Mouse (Mus musculus) embryonic facial prominence, embryonic 12.5 days (tissue): ENCODE results near the gene Kctd7. TPM values are rescaled to one million over a fixed set of nuclear protein-coding genes. Genes with fewer than 3 reads are reported as not detected.

Source experiments
- ATAC-seq: fragments of 200-750 bp; cut with Nextera tagmentation; 2 replicates; pipeline ENCODE4 v1.8.0; 2017; ENCODE audit not compliant: insufficient number of reproducible peaks, insufficient read depth, low FRiP score, low TSS enrichment
- H3K27ac ChIP-seq: fragments of 300-500 bp; sonication (generic); 2 replicates; pipeline ENCODE4 v1.5.1; 2016; ENCODE audit warnings: mild to moderate bottlenecking
- H3K27me3 ChIP-seq: fragments of 300-500 bp; sonication (generic); 2 replicates; pipeline ENCODE4 v1.6.1; 2016; ENCODE audit warnings: mild to moderate bottlenecking, moderate library complexity
- H3K36me3 ChIP-seq: fragments of 300-500 bp; sonication (generic); 2 replicates; pipeline ENCODE4 v1.6.1; 2016; ENCODE audit warnings: mild to moderate bottlenecking
- H3K4me1 ChIP-seq: fragments of 300-500 bp; sonication (generic); 2 replicates; pipeline ENCODE4 v1.6.1; 2016
- H3K4me2 ChIP-seq: fragments of 300-500 bp; sonication (generic); replicated peaks from 2 replicates; pipeline ENCODE4 v1.6.1; 2016; ENCODE audit warnings: mild to moderate bottlenecking, moderate library complexity
- H3K4me3 ChIP-seq: fragments of 300-500 bp; sonication (generic); 2 replicates; pipeline ENCODE4 v1.5.1; 2016; ENCODE audit warnings: mild to moderate bottlenecking
- H3K9ac ChIP-seq: fragments of 300-500 bp; sonication (generic); 2 replicates; pipeline ENCODE4 v1.6.1; 2016; ENCODE audit warnings: mild to moderate bottlenecking, moderate library complexity
- H3K9me3 ChIP-seq: fragments of 300-500 bp; sonication (generic); 2 replicates; pipeline ENCODE4 v1.6.1; 2016; ENCODE audit warnings: mild to moderate bottlenecking, moderate library complexity
- WGBS: fragments of 180-500 bp; shearing (Covaris S2); methylation state at CpG from one replicate; pipeline ENCODE4 v1.1.7; 2016; 5-methylcytosine and 5-hydroxymethylcytosine counted together
- polyA plus RNA-seq: library from polyadenylated mRNA; unstranded; fragments of >200 nt; fragmentation: Nextera tagmentation; extraction: Ambion mirVana; gene quantifications from 2 replicates; pipeline ENCODE4 v1.2.1, GENCODE M21; 2016

Kctd7 gene
- polyA plus RNA-seq, 1 experiment from 2014 or later = 8.7 TPM

DNA sequence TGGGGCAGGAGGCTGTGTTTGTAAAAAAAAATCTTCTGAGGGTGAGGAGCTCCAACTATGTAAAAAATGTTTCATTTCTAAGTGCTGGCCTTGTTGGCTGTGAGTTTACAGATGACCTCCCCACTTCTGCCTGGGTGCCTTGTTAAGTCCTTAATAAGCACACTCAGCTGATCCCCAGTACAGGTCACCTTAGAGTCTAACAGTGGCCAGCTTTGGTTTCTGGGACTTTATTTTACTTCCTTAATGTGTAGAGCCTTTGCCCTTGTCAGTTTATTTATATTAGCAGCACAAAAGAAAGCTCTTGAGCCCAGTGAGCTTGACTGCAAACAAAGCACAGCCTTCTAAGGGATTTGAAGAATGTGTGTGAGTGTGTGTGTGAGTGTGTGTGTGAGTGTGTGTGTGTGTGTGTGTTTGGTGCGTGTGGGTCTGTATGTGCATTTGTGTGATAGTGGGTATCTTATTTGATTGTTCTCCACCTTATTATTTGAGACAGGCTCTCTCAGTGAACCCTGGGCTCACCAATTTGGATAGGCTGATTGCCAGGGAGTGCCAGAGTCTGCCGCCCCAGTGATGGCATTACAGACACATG, 47.8 kb downstream of the Kctd7 start:
- Histone ChIP-seq H3K27ac (no peak overlapping the region), H3K4me3 (no peak overlapping the region), H3K36me3 (peaks cover 50% of the 10 kb centered on the region), H3K9ac (no peak overlapping the region), H3K27me3 (no peaks in the 10 kb centered on the region), H3K4me2 (no peak overlapping the region), H3K4me1 (peaks cover 4% of the 10 kb centered on the region; the same call in 1 of the 2 replicates), H3K9me3 (no peaks in the 10 kb centered on the region)
- ATAC-seq = no peak
- 70% methylated on average over 2 of the region's 2 CpGs for WGBS

DNA sequence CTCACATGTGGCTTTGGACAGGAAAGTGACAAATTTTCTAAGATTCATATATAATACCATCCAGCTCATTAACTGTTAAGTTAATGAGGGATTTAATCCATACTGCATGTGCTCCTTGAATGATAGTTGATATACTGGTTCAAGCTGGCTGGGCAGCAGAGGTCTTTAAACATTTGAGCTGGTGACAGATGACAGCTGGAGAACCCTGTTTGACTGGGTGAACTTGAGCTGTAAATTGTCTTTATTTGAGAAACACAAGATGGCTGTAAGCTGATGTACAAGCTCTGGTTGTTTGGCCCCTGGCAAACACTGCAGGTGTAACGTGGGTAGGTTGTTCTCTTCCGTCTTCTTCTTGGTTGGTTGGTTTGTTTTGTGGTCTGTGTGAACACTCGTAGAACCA, 49.1 kb downstream of the Kctd7 start:
- Histone ChIP-seq H3K27ac (no peak overlapping the region), H3K4me2 (no peak overlapping the region), H3K4me3 (no peak overlapping the region), H3K9ac (no peak overlapping the region), H3K9me3 (no peaks in the 10 kb centered on the region), H3K36me3 (peaks cover 59% of the 10 kb centered on the region), H3K27me3 (no peaks in the 10 kb centered on the region), H3K4me1 (peaks cover 4% of the 10 kb centered on the region; the same call in 1 of the 2 replicates)
- ATAC-seq = no peak
- WGBS = 84% methylated on average over 3 of the region's 3 CpGs

DNA sequence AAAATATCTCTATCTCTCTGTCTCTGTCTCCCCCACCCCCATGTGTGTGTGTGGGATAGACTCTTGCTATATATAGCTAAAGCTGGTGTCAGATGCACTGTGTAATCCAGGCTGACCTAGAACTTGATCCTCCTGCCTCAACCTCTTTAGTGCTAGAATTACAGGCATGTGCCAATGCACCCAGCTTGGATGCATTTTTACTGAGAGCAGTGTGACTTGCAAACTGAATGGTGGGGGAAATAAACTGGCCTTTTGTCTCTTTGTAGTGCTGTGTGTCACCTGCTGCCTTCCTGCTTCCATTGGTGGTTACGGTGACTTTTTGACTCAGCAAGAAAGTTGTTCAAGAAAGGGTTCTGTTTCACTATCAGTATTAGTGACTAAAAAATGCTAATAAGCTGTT, 51.6 kb downstream of the Kctd7 start:
- Histone ChIP-seq H3K4me3 (no peak overlapping the region), H3K27ac (no peak overlapping the region), H3K27me3 (no peaks in the 10 kb centered on the region), H3K9ac (no peak overlapping the region), H3K9me3 (no peaks in the 10 kb centered on the region), H3K4me1 (peaks cover 4% of the 10 kb centered on the region; the same call in 1 of the 2 replicates), H3K36me3 (peaks cover 49% of the 10 kb centered on the region), H3K4me2 (no peak overlapping the region)
- ATAC-seq = no peak
- 82% methylated on average over 1 of the region's 1 CpGs for whole genome bisulfite sequencing

DNA sequence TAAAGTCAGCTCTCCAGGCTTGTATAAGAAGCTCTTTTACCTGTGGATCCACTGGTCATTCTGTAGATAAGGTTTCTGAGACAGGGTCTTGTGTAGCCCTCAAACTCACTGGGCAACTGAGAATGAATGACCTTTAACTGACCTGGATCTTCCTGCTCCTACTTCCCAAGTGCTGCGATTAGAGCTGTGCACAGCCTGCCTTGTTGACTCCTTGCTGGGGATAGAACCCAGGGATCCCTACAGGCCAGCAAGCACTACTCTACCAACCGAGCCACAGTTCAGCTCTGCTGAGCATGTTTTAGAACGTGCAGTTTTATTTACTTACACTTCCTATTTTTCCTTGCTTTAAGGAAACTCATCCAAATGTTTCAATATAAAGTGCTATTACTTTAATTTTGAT, 52.8 kb downstream of the Kctd7 start:
- H3K27ac ChIP-seq = no peak overlapping the region
- H3K4me1 ChIP-seq = peaks cover 2% of the 10 kb centered on the region; the same call in 1 of the 2 replicates
- H3K27me3 ChIP-seq = no peaks in the 10 kb centered on the region
- H3K9ac ChIP-seq = no peak overlapping the region
- peaks cover 48% of the 10 kb centered on the region for H3K36me3 ChIP-seq
- H3K4me3 ChIP-seq = no peak overlapping the region
- ATAC-seq = no peak
- H3K4me2 ChIP-seq = no peak overlapping the region
- WGBS = 85% methylated on average over 3 of the region's 3 CpGs
- H3K9me3 ChIP-seq = no peaks in the 10 kb centered on the region

DNA sequence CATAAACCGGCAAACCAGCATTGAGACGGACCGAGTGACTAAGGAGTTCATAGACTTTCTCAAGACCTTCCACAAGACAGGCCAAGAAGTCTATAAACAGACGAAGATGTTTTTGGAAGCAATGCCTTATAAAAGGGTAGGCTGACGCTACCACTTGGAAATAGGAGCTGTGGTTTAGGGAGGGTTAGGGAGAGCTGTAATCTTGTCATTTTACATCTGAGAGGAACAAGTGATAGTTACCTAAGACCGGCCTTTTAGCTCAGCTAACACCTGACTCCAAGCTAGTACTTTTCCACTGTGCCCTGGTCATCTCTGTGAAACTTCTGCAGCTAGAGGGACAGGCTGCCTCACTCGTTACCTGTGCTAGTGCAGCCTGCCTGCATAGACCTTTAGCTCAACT, 53.3 kb downstream of the Kctd7 start:
- H3K36me3 ChIP-seq = peaks cover 44% of the 10 kb centered on the region
- ATAC-seq = no peak
- no peaks in the 10 kb centered on the region for H3K27me3 ChIP-seq
- no peak overlapping the region for H3K4me3 ChIP-seq
- 90% methylated on average over 7 of the region's 7 CpGs for WGBS
- H3K9ac ChIP-seq = no peak overlapping the region
- H3K27ac ChIP-seq = no peak overlapping the region
- no peaks in the 10 kb centered on the region for H3K9me3 ChIP-seq
- no peaks in the 10 kb centered on the region for H3K4me1 ChIP-seq
- no peak overlapping the region for H3K4me2 ChIP-seq

DNA sequence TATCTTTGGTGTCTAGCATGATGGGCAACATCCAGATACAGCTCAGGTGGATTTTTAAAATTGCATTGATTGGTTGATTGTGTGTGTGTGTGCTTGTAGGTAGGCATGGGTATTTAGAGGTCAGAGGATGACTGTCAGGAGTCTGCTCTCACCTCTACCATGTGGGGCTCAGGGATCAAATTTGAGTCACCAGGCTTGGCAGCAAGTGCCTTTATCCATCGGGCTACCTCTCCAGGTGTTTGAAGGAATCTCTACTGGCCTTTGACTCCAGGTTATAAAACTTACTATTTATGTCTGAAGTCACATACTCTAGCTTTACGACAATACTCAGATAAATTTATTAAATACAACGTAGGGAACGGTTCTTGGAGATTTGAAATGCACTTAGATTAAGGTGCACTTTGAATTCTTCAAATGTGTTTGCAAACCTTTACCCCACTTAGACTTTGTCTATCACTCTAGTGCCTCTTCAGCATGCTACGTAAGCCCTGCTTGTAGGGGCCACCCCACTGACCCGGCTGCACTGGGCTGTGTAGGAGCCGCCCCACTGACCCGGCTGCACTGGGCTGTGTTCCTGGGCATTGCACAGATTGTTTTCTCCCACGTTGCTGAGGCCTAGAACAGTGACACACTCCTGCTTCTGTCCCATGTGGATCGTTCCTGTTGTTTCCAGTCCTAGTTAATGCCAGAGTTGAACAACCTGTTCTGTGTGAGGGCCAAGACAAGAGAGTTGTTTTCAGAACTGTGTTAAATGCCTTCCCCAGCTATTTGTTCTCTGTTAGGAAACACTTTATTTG, 55.8 kb downstream of the Kctd7 start:
- H3K9ac ChIP-seq = no peak overlapping the region
- WGBS = 91% methylated on average over 10 of the region's 10 CpGs
- peaks cover 31% of the 10 kb centered on the region for H3K36me3 ChIP-seq
- no peak overlapping the region for H3K27ac ChIP-seq
- H3K4me2 ChIP-seq = no peak overlapping the region
- H3K9me3 ChIP-seq = no peaks in the 10 kb centered on the region
- H3K4me3 ChIP-seq = no peak overlapping the region
- no peaks in the 10 kb centered on the region for H3K27me3 ChIP-seq
- no peaks in the 10 kb centered on the region for H3K4me1 ChIP-seq
- no peak for ATAC-seq

DNA sequence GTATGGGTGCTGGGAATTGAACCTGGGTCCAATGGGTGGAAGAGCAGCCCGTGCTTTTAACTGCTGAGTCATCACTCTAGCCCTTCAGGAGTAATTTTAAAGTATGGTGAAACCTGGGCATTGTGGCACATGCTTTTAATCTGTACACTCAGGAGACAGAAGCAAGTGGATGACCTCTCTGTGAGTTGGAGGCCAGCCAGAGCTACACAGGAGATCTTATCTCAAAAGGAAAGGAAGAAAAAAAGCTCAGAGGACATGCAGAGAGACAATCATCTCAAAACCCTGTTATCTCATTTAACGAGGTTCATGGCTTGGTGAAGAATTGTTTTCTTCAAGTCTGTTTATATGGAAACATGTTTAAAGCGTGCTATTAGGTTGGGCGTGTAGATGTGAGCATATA, 59.3 kb downstream of the Kctd7 start:
- no peak for ATAC-seq
- no peaks in the 10 kb centered on the region for H3K27me3 ChIP-seq
- H3K4me3 ChIP-seq = no peak overlapping the region
- H3K4me1 ChIP-seq = no peaks in the 10 kb centered on the region
- no peak overlapping the region for H3K4me2 ChIP-seq
- peaks cover 24% of the 10 kb centered on the region for H3K36me3 ChIP-seq
- no peak overlapping the region for H3K9ac ChIP-seq
- WGBS = 81% methylated on average over 4 of the region's 4 CpGs
- no peak overlapping the region for H3K27ac ChIP-seq
- H3K9me3 ChIP-seq = no peaks in the 10 kb centered on the region

DNA sequence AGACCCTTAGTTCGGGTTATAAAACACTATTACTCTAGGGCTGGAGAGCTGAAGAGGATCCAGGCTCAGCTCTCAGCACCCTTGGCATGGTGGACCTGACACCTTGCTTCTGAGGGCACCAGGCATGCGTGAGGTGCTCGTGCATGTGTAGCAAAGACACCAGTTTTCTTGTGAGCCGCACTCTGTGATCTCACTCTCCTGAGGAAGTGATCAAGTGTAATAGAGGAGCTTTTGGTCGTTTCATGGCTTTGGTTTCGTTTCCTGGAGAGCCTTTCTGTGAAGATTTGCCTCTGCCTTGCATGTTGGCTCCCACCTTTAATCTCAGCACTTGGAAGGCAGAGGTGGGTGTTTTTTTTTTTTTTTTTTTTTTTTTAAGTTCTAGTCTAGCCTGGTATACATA, 59.9 kb downstream of the Kctd7 start:
- H3K36me3 ChIP-seq = peaks cover 27% of the 10 kb centered on the region

More for the DNA sequence above, 59.9 kb downstream of the Kctd7 start:
- H3K9ac ChIP-seq = no peak overlapping the region
- 84% methylated on average over 6 of the region's 6 CpGs for WGBS
- no peaks in the 10 kb centered on the region for H3K27me3 ChIP-seq
- H3K27ac ChIP-seq = no peak overlapping the region
- no peak overlapping the region for H3K4me2 ChIP-seq
- no peak for ATAC-seq
- H3K9me3 ChIP-seq = no peaks in the 10 kb centered on the region
- no peak overlapping the region for H3K4me3 ChIP-seq
- no peaks in the 10 kb centered on the region for H3K4me1 ChIP-seq

Other genes starting within 250 kb of the Kctd7 start
- 11.5 and 12.3 TPM in 2 replicates for gene Zbed5, start 249.1 kb upstream of the Kctd7 start, polyA plus RNA-seq
- 0.14 and 0.24 TPM in 2 replicates for gene Phkg1, start 246.3 kb upstream of the Kctd7 start, polyA plus RNA-seq
- gene Nupr1l, start 236.3 kb upstream of the Kctd7 start, polyA plus RNA-seq = 4.2 and 4.5 TPM in 2 replicates
- 35.1 and 35.8 TPM in 2 replicates for gene Vkorc1l1, start 202.9 kb upstream of the Kctd7 start, polyA plus RNA-seq
- 35.4 and 35.9 TPM in 2 replicates for gene Gusb, start 141.8 kb upstream of the Kctd7 start, polyA plus RNA-seq
- gene Asl, start 115.6 kb upstream of the Kctd7 start, polyA plus RNA-seq = 24.0 and 26.7 TPM in 2 replicates
- 42.0 and 42.9 TPM in 2 replicates for gene Crcp, start 115.6 kb upstream of the Kctd7 start, polyA plus RNA-seq
- gene Tpst1, start 71.5 kb upstream of the Kctd7 start, polyA plus RNA-seq = 77.2 and 83.6 TPM in 2 replicates
- gene Rabgef1, start 26.9 kb downstream of the Kctd7 start, polyA plus RNA-seq = 26.3 and 30.3 TPM in 2 replicates
- 37.6 and 38.2 TPM in 2 replicates for gene Tmem248, start 72.2 kb downstream of the Kctd7 start, polyA plus RNA-seq
- gene Sbds, start 110.7 kb downstream of the Kctd7 start, polyA plus RNA-seq = 67.2 and 67.7 TPM in 2 replicates
- 29.8 and 30.4 TPM in 2 replicates for gene Tyw1, start 110.8 kb downstream of the Kctd7 start, polyA plus RNA-seq
- 2.3 and 3.1 TPM in 2 replicates for gene Caln1, start 224.6 kb downstream of the Kctd7 start, polyA plus RNA-seq
- gene A330070K13Rik, start 239.8 kb downstream of the Kctd7 start, polyA plus RNA-seq = not detected in 2 replicates